Mouse (Mus musculus) G1E (cell line): ENCODE data around the gene Pkdrej.

Source experiments
- CTCF ChIP-seq: IDR thresholded peaks from 2 replicates; pipeline ENCODE4 v1.5.1; 2012; ENCODE audit warnings: low read depth, low read length, inconsistent platforms, mixed read lengths
- GATA1 ChIP-seq: IDR thresholded peaks from 2 replicates; pipeline ENCODE4 v1.6.1; 2012; ENCODE audit warnings: borderline replicate concordance, low read length, inconsistent platforms, mixed read lengths

DNA sequence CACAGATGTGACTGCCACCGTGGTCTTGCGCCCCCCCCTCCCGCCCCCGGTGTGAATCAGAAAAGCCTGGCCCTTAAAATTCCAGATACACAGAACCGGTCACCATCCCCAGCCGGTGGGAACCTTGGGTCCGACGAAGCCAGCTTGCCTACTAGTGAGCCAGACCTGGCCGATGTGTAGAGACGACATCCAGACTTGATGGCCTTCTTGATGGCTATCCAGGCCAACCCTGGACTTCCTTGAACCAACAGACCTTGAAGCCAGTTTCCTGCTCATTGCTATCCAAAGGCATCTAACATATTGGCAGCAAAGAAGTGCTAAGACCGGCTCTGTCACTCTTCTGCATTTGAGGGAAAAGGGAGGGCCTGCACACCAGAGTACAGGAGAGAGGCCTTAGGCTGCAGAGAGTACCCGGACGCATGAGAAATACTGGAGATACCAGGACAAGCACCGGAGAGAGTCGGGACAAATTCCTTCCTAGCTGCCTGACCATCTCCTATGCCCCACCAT is 37.5 kb upstream of the Pkdrej start:
- no peak for TF ChIP-seq CTCF
- TF ChIP-seq GATA1 = no peak
